15 mouse cellular contexts compared by ENCODE assay signal in genomic region chr11:21644231-21644630, GRCm38 (mm10).
"Had no signal": no experiment of that assay in that cellular context is flagged by ENCODE, and none has a peak within 500 bp of the region (broad histone marks: within the 10 kb centered on the region; RNA-seq: fewer than 3 reads in every experiment).

No protein-coding gene starts in this region.

- H3K4me2 ChIP-seq: limb, embryonic 12.5 days; liver, embryonic 13.5 days; lung, embryonic 15.5 days; midbrain, embryonic 15.5 days; neural tube, embryonic 12.5 days had no signal

- H3K4me1 ChIP-seq: limb, embryonic 12.5 days; liver, embryonic 13.5 days; midbrain, embryonic 15.5 days; neural tube, embryonic 12.5 days had no signal

- H3K27ac ChIP-seq: kidney, postnatal 0 days; limb, embryonic 12.5 days; liver, embryonic 13.5 days; lung, embryonic 15.5 days; macrophage; midbrain, embryonic 15.5 days; neural tube, embryonic 12.5 days had no signal

- H3K9ac ChIP-seq: limb, embryonic 12.5 days; liver, embryonic 13.5 days; liver, postnatal 0 days; lung, embryonic 15.5 days; midbrain, embryonic 15.5 days; neural tube, embryonic 12.5 days had no signal

- H3K4me3 ChIP-seq: limb, embryonic 12.5 days; liver, embryonic 13.5 days; lung, embryonic 15.5 days; midbrain, embryonic 15.5 days; neural tube, embryonic 12.5 days had no signal

- H3K9me3 ChIP-seq: limb, embryonic 12.5 days; liver, embryonic 13.5 days; lung, embryonic 15.5 days; midbrain, embryonic 15.5 days; neural tube, embryonic 12.5 days had no signal

- H3K27me3 ChIP-seq: limb, embryonic 12.5 days; liver, embryonic 13.5 days; lung, embryonic 15.5 days; midbrain, embryonic 15.5 days; neural tube, embryonic 12.5 days had no signal

- DNase-seq: kidney, postnatal 36 days; layer of hippocampus, adult 9-11 months; layer of hippocampus, postnatal 36 days; liver; liver, embryonic 13.5 days; liver, postnatal 0 days; lung, postnatal 14 days; thymus, adult 18-20 months; thymus, postnatal 14 days had no signal

- ATAC-seq: liver, postnatal 0 days; midbrain, embryonic 15.5 days had no signal

- H3K36me3 ChIP-seq: limb, embryonic 12.5 days; liver, embryonic 13.5 days; lung, embryonic 15.5 days; midbrain, embryonic 15.5 days; neural tube, embryonic 12.5 days had no signal
